Mouse (Mus musculus): ENCODE measurements at regions not wholly inside any gene's neighbourhood (a gene's known extent, or its start where the extent isn't known, plus 50 kb on each side); places are given as distances from the start of the nearest gene placed in this dataset.
A peak's percentile ranks its signal among the peaks of the same experiment; 100 is the strongest.

GRCm38 (mm10) chr2:144143620-144144384 is 110.9 kb downstream of the Banf2 start:
- no peak overlapping the region for H3K4me3 ChIP-seq (ENCODE audit: low read depth, low read length)
- no peak overlapping the region for H3K27ac ChIP-seq (ENCODE audit: low read length)
- ATAC-seq (ENCODE audit: insufficient number of reproducible peaks, insufficient read depth, low FRiP score, low read depth) = no peak
- WGBS = 72% methylated on average over 9 of the region's 9 CpGs
- H3K27me3 ChIP-seq (ENCODE audit: control insufficient read depth, insufficient read depth, low read length) = no peaks in the 10 kb centered on the region
- H3K4me1 ChIP-seq (ENCODE audit: control insufficient read depth, insufficient read depth, low read length) = no peaks in the 10 kb centered on the region
- no peaks in the 10 kb centered on the region for H3K9me3 ChIP-seq (ENCODE audit: control insufficient read depth, low read depth, low read length)
- H3K4me2 ChIP-seq (replicated peaks; ENCODE audit: low read depth, low read length) = no peak overlapping the region
- H3K36me3 ChIP-seq (ENCODE audit: control insufficient read depth, insufficient read depth, low read length) = no peaks in the 10 kb centered on the region
- no peak overlapping the region for H3K9ac ChIP-seq (replicated peaks; ENCODE audit: low read depth, low read length)

- no peaks in the 10 kb centered on the region for H3K4me1 ChIP-seq (ENCODE audit: control insufficient read depth, insufficient read depth, low read length)
- H3K27ac ChIP-seq (ENCODE audit: low read length) = no peak overlapping the region
- no peak overlapping the region for H3K4me2 ChIP-seq (replicated peaks; ENCODE audit: low read depth, low read length)
- no peaks in the 10 kb centered on the region for H3K27me3 ChIP-seq (ENCODE audit: control insufficient read depth, insufficient read depth, low read length)
- no peaks in the 10 kb centered on the region for H3K9me3 ChIP-seq (ENCODE audit: control insufficient read depth, low read depth, low read length)
- no peak overlapping the region for H3K4me3 ChIP-seq (ENCODE audit: low read depth, low read length)
- no peak overlapping the region for H3K9ac ChIP-seq (replicated peaks; ENCODE audit: low read depth, low read length)
- 71% methylated on average over 5 of the region's 5 CpGs for WGBS
- no peaks in the 10 kb centered on the region for H3K36me3 ChIP-seq (ENCODE audit: control insufficient read depth, insufficient read depth, low read length)
- ATAC-seq (ENCODE audit: insufficient number of reproducible peaks, insufficient read depth, low FRiP score, low read depth) = no peak
Measured at GRCm38 (mm10) chr2:144144486-144145136, 111.8 kb downstream of the Banf2 start.

- no peak overlapping the region for H3K27ac ChIP-seq (ENCODE audit: low read length)
- no peak overlapping the region for H3K4me3 ChIP-seq (ENCODE audit: low read depth, low read length)
- no peak overlapping the region for H3K4me2 ChIP-seq (replicated peaks; ENCODE audit: low read depth, low read length)
- no peak overlapping the region for H3K9ac ChIP-seq (replicated peaks; ENCODE audit: low read depth, low read length)
- no peaks in the 10 kb centered on the region for H3K36me3 ChIP-seq (ENCODE audit: control insufficient read depth, insufficient read depth, low read length)
- no peak for ATAC-seq (ENCODE audit: insufficient number of reproducible peaks, insufficient read depth, low FRiP score, low read depth)
- peaks cover 24% of the 10 kb centered on the region for H3K4me1 ChIP-seq (ENCODE audit: control insufficient read depth, insufficient read depth, low read length)
- H3K27me3 ChIP-seq (ENCODE audit: control insufficient read depth, insufficient read depth, low read length) = no peaks in the 10 kb centered on the region
- no peaks in the 10 kb centered on the region for H3K9me3 ChIP-seq (ENCODE audit: control insufficient read depth, low read depth, low read length)
- 49% methylated on average over 7 of the region's 7 CpGs for WGBS
Measured at GRCm38 (mm10) chr2:144156456-144157211, 113.8 kb upstream of the Mgme1 start.

DNA sequence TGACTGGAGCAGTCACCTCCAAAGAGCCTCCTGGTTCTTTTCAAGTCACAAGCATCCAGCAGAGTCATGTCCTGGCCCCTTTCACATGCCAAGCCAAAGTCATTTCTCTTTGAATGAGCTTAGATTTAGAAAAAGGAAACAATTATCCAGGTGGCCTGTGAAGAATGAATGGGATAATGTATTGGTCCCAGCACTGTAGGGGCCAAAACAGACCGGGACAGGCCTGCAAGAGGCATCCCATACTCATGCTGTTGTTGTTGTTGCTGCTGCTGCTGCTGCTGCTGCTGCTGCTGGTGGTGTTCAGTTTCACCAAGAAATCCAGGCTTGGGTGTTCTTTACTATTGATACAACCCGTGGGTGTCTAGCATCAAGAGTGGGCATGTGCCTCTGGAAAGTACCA is 113.1 kb upstream of the Mgme1 start:
- no peaks in the 10 kb centered on the region for H3K36me3 ChIP-seq (ENCODE audit: control insufficient read depth, insufficient read depth, low read length)
- no peak for ATAC-seq (ENCODE audit: insufficient number of reproducible peaks, insufficient read depth, low FRiP score, low read depth)
- H3K4me3 ChIP-seq (ENCODE audit: low read depth, low read length) = no peak overlapping the region
- no peak overlapping the region for H3K9ac ChIP-seq (replicated peaks; ENCODE audit: low read depth, low read length)
- no peak overlapping the region for H3K4me2 ChIP-seq (replicated peaks; ENCODE audit: low read depth, low read length)
- no peaks in the 10 kb centered on the region for H3K27me3 ChIP-seq (ENCODE audit: control insufficient read depth, insufficient read depth, low read length)
- H3K9me3 ChIP-seq (ENCODE audit: control insufficient read depth, low read depth, low read length) = no peaks in the 10 kb centered on the region
- H3K4me1 ChIP-seq (ENCODE audit: control insufficient read depth, insufficient read depth, low read length) = peaks cover 24% of the 10 kb centered on the region
- no peak overlapping the region for H3K27ac ChIP-seq (ENCODE audit: low read length)
- 33% methylated on average over 2 of the region's 2 CpGs for WGBS

DNA sequence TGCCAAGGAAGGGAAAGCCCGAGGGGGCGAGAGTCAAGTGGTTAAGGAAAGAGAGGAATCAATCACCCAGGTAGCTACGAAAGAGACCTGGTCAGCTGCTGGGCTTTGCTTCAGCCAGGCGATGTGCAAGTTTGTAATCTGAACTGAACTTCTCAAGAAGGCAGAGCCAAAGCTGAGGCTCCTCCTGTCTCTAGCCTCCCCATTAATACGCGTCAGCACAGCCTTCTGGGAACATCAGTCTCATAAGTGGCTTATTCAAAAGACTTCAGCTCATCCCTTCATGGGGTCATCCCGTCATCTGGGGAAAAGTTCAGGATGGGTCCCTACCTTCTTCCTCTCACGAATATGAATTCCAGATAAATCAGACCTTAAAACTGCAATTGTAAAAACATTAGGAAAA is 112.2 kb upstream of the Mgme1 start:
- WGBS = 44% methylated on average over 8 of the region's 8 CpGs
- Histone ChIP-seq H3K27me3 (ENCODE audit: control insufficient read depth, insufficient read depth, low read length) (no peaks in the 10 kb centered on the region), H3K9ac (replicated peaks; ENCODE audit: low read depth, low read length) (no peak overlapping the region), H3K4me1 (ENCODE audit: control insufficient read depth, insufficient read depth, low read length) (peaks cover 24% of the 10 kb centered on the region), H3K27ac (ENCODE audit: low read length) (no peak overlapping the region), H3K4me2 (replicated peaks; ENCODE audit: low read depth, low read length) (no peak overlapping the region), H3K4me3 (ENCODE audit: low read depth, low read length) (no peak overlapping the region), H3K36me3 (ENCODE audit: control insufficient read depth, insufficient read depth, low read length) (no peaks in the 10 kb centered on the region), H3K9me3 (ENCODE audit: control insufficient read depth, low read depth, low read length) (no peaks in the 10 kb centered on the region)
- ATAC-seq (ENCODE audit: insufficient number of reproducible peaks, insufficient read depth, low FRiP score, low read depth) = no peak

- peak overlapping the region; percentile 17 for H3K4me2 ChIP-seq (replicated peaks; ENCODE audit: low read depth, low read length)
- H3K27me3 ChIP-seq (ENCODE audit: control insufficient read depth, insufficient read depth, low read length) = no peaks in the 10 kb centered on the region
- no peak overlapping the region for H3K4me3 ChIP-seq (ENCODE audit: low read depth, low read length)
- H3K27ac ChIP-seq (ENCODE audit: low read length) = peak overlapping the region; percentile 93
- H3K9ac ChIP-seq (replicated peaks; ENCODE audit: low read depth, low read length) = no peak overlapping the region
- ATAC-seq (ENCODE audit: insufficient number of reproducible peaks, insufficient read depth, low FRiP score, low read depth) = no peak
- H3K4me1 ChIP-seq (ENCODE audit: control insufficient read depth, insufficient read depth, low read length) = peaks cover 30% of the 10 kb centered on the region
- H3K36me3 ChIP-seq (ENCODE audit: control insufficient read depth, insufficient read depth, low read length) = no peaks in the 10 kb centered on the region
- WGBS = 24% methylated on average over 9 of the region's 9 CpGs
- H3K9me3 ChIP-seq (ENCODE audit: control insufficient read depth, low read depth, low read length) = no peaks in the 10 kb centered on the region
Measured at GRCm38 (mm10) chr2:144159854-144160331, 110.6 kb upstream of the Mgme1 start.

- H3K4me2 ChIP-seq (replicated peaks; ENCODE audit: low read depth, low read length) = peak overlapping the region; percentile 17
- no peaks in the 10 kb centered on the region for H3K36me3 ChIP-seq (ENCODE audit: control insufficient read depth, insufficient read depth, low read length)
- no peaks in the 10 kb centered on the region for H3K9me3 ChIP-seq (ENCODE audit: control insufficient read depth, low read depth, low read length)
- H3K27me3 ChIP-seq (ENCODE audit: control insufficient read depth, insufficient read depth, low read length) = no peaks in the 10 kb centered on the region
- H3K4me1 ChIP-seq (ENCODE audit: control insufficient read depth, insufficient read depth, low read length) = peaks cover 30% of the 10 kb centered on the region
- ATAC-seq (ENCODE audit: insufficient number of reproducible peaks, insufficient read depth, low FRiP score, low read depth) = peak; percentile 43; the same call in 1 of the 2 replicates
- H3K9ac ChIP-seq (replicated peaks; ENCODE audit: low read depth, low read length) = no peak overlapping the region
- H3K27ac ChIP-seq (ENCODE audit: low read length) = peak overlapping the region; percentile 93
- no peak overlapping the region for H3K4me3 ChIP-seq (ENCODE audit: low read depth, low read length)
- 27% methylated on average over 10 of the region's 10 CpGs for WGBS
Measured at GRCm38 (mm10) chr2:144160434-144160833, 110.0 kb upstream of the Mgme1 start.

DNA sequence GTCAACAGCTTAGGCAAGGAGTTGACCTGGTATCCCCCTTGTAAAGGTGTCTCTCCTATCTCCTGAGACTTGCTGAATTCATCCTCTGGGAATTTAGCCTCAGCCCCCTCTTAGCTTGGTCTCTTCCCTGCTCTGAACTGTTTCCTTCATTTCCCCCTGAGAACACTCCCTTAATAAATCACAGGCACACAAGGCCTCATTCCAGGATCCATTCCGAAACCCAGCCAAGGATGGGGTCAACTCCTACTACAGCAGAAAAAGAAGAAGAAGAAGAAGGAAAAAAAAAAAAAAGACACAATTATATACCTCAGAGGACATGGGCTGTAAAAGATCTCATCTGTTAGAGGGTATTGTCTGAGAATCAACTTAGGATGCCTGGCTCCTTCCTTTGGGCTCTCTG is 108.6 kb upstream of the Mgme1 start:
- H3K4me2 ChIP-seq (replicated peaks; ENCODE audit: low read depth, low read length) = no peak overlapping the region
- H3K27ac ChIP-seq (ENCODE audit: low read length) = no peak overlapping the region
- H3K9me3 ChIP-seq (ENCODE audit: control insufficient read depth, low read depth, low read length) = no peaks in the 10 kb centered on the region
- peaks cover 34% of the 10 kb centered on the region for H3K4me1 ChIP-seq (ENCODE audit: control insufficient read depth, insufficient read depth, low read length)
- H3K27me3 ChIP-seq (ENCODE audit: control insufficient read depth, insufficient read depth, low read length) = no peaks in the 10 kb centered on the region
- H3K4me3 ChIP-seq (ENCODE audit: low read depth, low read length) = no peak overlapping the region
- WGBS = 48% methylated on average over 1 of the region's 1 CpGs
- ATAC-seq (ENCODE audit: insufficient number of reproducible peaks, insufficient read depth, low FRiP score, low read depth) = no peak
- H3K36me3 ChIP-seq (ENCODE audit: control insufficient read depth, insufficient read depth, low read length) = no peaks in the 10 kb centered on the region
- no peak overlapping the region for H3K9ac ChIP-seq (replicated peaks; ENCODE audit: low read depth, low read length)
